Mouse (Mus musculus) forebrain, postnatal 0 days (tissue): ENCODE data around the gene Depp1. TPM values are rescaled to one million over a fixed set of nuclear protein-coding genes. Genes with fewer than 3 reads are reported as not detected.
A peak's percentile ranks its signal among the peaks of the same experiment; 100 is the strongest.

ENCODE experiments used
- ATAC-seq: fragments of 200-750 bp; cut with Nextera tagmentation; 2 replicates; pipeline ENCODE4 v1.8.0; 2017; ENCODE audit warnings: mild to moderate bottlenecking, moderate library complexity
- DNase-seq: peaks from one replicate; pipeline ENCODE4 v3.0.0-alpha.2; 2015
- H3K27ac ChIP-seq: fragments of 300-500 bp; sonication (generic); 2 replicates; pipeline ENCODE4 v1.5.1; 2014; ENCODE audit warnings: low read depth, mild to moderate bottlenecking, antibody characterized with exemption, low read length, moderate library complexity, mixed read lengths
- H3K27me3 ChIP-seq: fragments of 300-500 bp; sonication (generic); 2 replicates; pipeline ENCODE4 v1.6.1; 2014; ENCODE audit warnings: mild to moderate bottlenecking, low read length, mixed read lengths; ENCODE audit not compliant: insufficient read depth
- H3K36me3 ChIP-seq: fragments of 300-500 bp; sonication (generic); 2 replicates; pipeline ENCODE4 v1.6.1; 2014; ENCODE audit warnings: mild to moderate bottlenecking, moderate library complexity; ENCODE audit not compliant: insufficient read depth
- H3K4me1 ChIP-seq: fragments of 300-500 bp; sonication (generic); 2 replicates; pipeline ENCODE4 v1.6.1; 2014; ENCODE audit warnings: antibody characterized with exemption; ENCODE audit not compliant: insufficient read depth
- H3K4me2 ChIP-seq: fragments of 300-500 bp; sonication (generic); 2 replicates; pipeline ENCODE4 v1.6.1; 2014; ENCODE audit warnings: low read depth, mild to moderate bottlenecking, moderate library complexity
- H3K4me3 ChIP-seq: fragments of 300-500 bp; sonication (generic); 2 replicates; pipeline ENCODE4 v1.5.1; 2014; ENCODE audit warnings: low read depth, low read length, mixed read lengths
- H3K9ac ChIP-seq: fragments of 300-500 bp; sonication (generic); 2 replicates; pipeline ENCODE4 v1.6.1; 2014; ENCODE audit warnings: mild to moderate bottlenecking
- H3K9me3 ChIP-seq: fragments of 300-500 bp; sonication (generic); 2 replicates; pipeline ENCODE4 v1.6.1; 2016; ENCODE audit warnings: low read length
- CTCF ChIP-seq: sonication (generic); IDR thresholded peaks from 2 replicates; pipeline ENCODE4 v1.5.1; 2016; ENCODE audit warnings: antibody characterized with exemption, control low read depth, low read depth
- WGBS: fragments of 180-500 bp; shearing (Covaris S2); extraction: QIAGEN DNeasy Blood & Tissue Kit; methylation state at CpG from one replicate; pipeline ENCODE4 v1.1.7; 2014; 5-methylcytosine and 5-hydroxymethylcytosine counted together
- polyA plus RNA-seq: library from polyadenylated mRNA; unstranded; fragments of >200 nt; fragmentation: Nextera tagmentation; extraction: Ambion mirVana; gene quantifications from 2 replicates; pipeline ENCODE4 v1.2.1, GENCODE M21; 2015
- total RNA-seq: library from RNA; depleted of rRNA; stranded (reverse); fragments of >200 nt; gene quantifications from 2 replicates; pipeline ENCODE4 v1.2.3, GENCODE M21; 2014

The Depp1 gene
- total and polyA plus RNA-seq, 2 experiments from 2014 or later, result 1.6 to 2.6 TPM

- H3K4me3 ChIP-seq, result peak overlapping the region; percentile 88
- H3K27me3 ChIP-seq, result no peaks in the 10 kb centered on the region
- WGBS, result 7% methylated on average over 9 of the region's 9 CpGs
- ATAC-seq (0 out of 2 replicates have a peak, but pooled peaks have one; percentile 1), DNase-seq (no peak)
- H3K4me2 ChIP-seq, result peak overlapping the region; percentile 61
- H3K9me3 ChIP-seq, result no peaks in the 10 kb centered on the region
- peaks cover 3% of the 10 kb centered on the region; the same call in 1 of the 2 replicates for H3K4me1 ChIP-seq
- H3K36me3 ChIP-seq, result peaks cover 17% of the 10 kb centered on the region
- TF ChIP-seq CTCF, result no peak
- H3K27ac ChIP-seq, result peak overlapping the region; percentile 98
- H3K9ac ChIP-seq, result peak overlapping the region; percentile 99
Measured at GRCm38 (mm10) chr6:116628095-116628494, 22.3 kb upstream of the Depp1 start.

- peak within 1 kb of the TSS; percentile 88 for H3K4me3 ChIP-seq
- peak within 1 kb of the TSS; percentile 98 for H3K27ac ChIP-seq
- H3K27me3 ChIP-seq, result no peaks in the 10 kb centered on the region
- no peaks in the 10 kb centered on the region for H3K9me3 ChIP-seq
- peaks cover 3% of the 10 kb centered on the region; the same call in 1 of the 2 replicates for H3K4me1 ChIP-seq
- H3K36me3 ChIP-seq, result peaks cover 17% of the 10 kb centered on the region
- under 1% methylated on average over 51 of the region's 56 CpGs for WGBS
- peak; percentile 98 for ATAC-seq
- no peak for TF ChIP-seq CTCF
- peak; percentile 91 for DNase-seq
- peak within 1 kb of the TSS; percentile 61 for H3K4me2 ChIP-seq
- peak within 1 kb of the TSS; percentile 99 for H3K9ac ChIP-seq
Measured at GRCm38 (mm10) chr6:116628539-116629171, 21.8 kb upstream of the Depp1 start, which contains the start of gene Zfp422. Gene Zfp422, minus strand, starts transcription at chr6:116628999.

- Histone ChIP-seq H3K4me1 (peaks cover 3% of the 10 kb centered on the region; the same call in 1 of the 2 replicates), H3K4me3 (no peak overlapping the region), H3K27ac (no peak overlapping the region), H3K36me3 (peaks cover 10% of the 10 kb centered on the region), H3K9ac (no peak overlapping the region), H3K27me3 (no peaks in the 10 kb centered on the region), H3K4me2 (no peak overlapping the region), H3K9me3 (no peaks in the 10 kb centered on the region)
- TF ChIP-seq CTCF, result no peak
- DNase-seq (no peak), ATAC-seq (no peak)
- WGBS, result 92% methylated on average over 10 of the region's 10 CpGs
Measured at GRCm38 (mm10) chr6:116629766-116630165, 20.6 kb upstream of the Depp1 start.

GRCm38 (mm10) chr6:116632129-116632528 is 18.3 kb upstream of the Depp1 start:
- Histone ChIP-seq H3K4me1 (peaks cover 2% of the 10 kb centered on the region; the same call in 1 of the 2 replicates), H3K27me3 (no peaks in the 10 kb centered on the region), H3K36me3 (no peaks in the 10 kb centered on the region), H3K9me3 (no peaks in the 10 kb centered on the region), H3K4me3 (no peak overlapping the region), H3K4me2 (no peak overlapping the region), H3K9ac (no peak overlapping the region), H3K27ac (no peak overlapping the region)
- DNase-seq, result peak; percentile 47
- ATAC-seq, result no peak
- peak; percentile 74 for TF ChIP-seq CTCF
- WGBS, result 55% methylated on average over 1 of the region's 1 CpGs

- ATAC-seq (no peak), DNase-seq (no peak)
- WGBS, result 94% methylated on average over 17 of the region's 17 CpGs
Measured at GRCm38 (mm10) chr6:116633741-116634695, 16.4 kb upstream of the Depp1 start.

GRCm38 (mm10) chr6:116635251-116636180 is 14.9 kb upstream of the Depp1 start:
- ATAC-seq (no peak), DNase-seq (no peak)
- H3K4me2 ChIP-seq, result no peak overlapping the region
- no peaks in the 10 kb centered on the region for H3K9me3 ChIP-seq
- H3K9ac ChIP-seq, result no peak overlapping the region
- no peak overlapping the region for H3K4me3 ChIP-seq
- H3K27ac ChIP-seq, result no peak overlapping the region
- H3K4me1 ChIP-seq, result no peaks in the 10 kb centered on the region
- 69% methylated on average over 10 of the region's 10 CpGs for WGBS
- H3K27me3 ChIP-seq, result no peaks in the 10 kb centered on the region
- H3K36me3 ChIP-seq, result no peaks in the 10 kb centered on the region
- no peak for TF ChIP-seq CTCF

More at GRCm38 (mm10) chr6:116633741-116634695, 16.4 kb upstream of the Depp1 start:
- Histone ChIP-seq H3K9me3 (no peaks in the 10 kb centered on the region), H3K4me2 (no peak overlapping the region), H3K27ac (no peak overlapping the region), H3K4me1 (no peaks in the 10 kb centered on the region), H3K27me3 (no peaks in the 10 kb centered on the region), H3K36me3 (no peaks in the 10 kb centered on the region), H3K9ac (no peak overlapping the region), H3K4me3 (no peak overlapping the region)
- no peak for TF ChIP-seq CTCF
